Comparison of ENCODE assay signal across 30 mouse cellular contexts in the genomic region with DNA sequence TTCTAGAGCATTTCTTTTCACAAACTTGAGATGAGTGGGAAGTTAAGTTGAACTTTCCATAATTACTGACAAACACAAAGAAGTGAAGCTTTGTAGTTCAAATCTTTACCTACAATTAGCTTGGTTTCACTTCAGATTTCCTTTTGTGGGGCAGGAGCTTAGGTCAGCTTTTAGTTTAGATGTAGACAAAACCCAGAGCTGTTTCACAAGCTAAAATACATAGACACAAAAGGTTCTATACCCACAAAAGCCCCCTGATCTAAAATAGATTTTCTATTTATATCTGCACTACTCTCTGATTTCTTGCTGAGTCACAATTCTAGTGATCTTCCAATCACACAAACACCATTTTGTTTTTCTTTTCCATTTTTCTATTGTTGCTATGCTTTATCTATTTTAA.
"Had no signal": no experiment of that assay in that cellular context is flagged by ENCODE, and none has a peak within 500 bp of the region (broad histone marks: within the 10 kb centered on the region; RNA-seq: fewer than 3 reads in every experiment).

No protein-coding gene starts in this region.

- H3K4me2 ChIP-seq: limb, embryonic 12.5 days; limb, embryonic 13.5 days; limb, embryonic 15.5 days; liver, embryonic 11.5 days; liver, embryonic 12.5 days; liver, embryonic 13.5 days; liver, embryonic 15.5 days; lung, embryonic 14.5 days; lung, embryonic 15.5 days; midbrain, embryonic 11.5 days; midbrain, embryonic 12.5 days; midbrain, embryonic 13.5 days; midbrain, embryonic 15.5 days; neural tube, embryonic 12.5 days had no signal

- H3K4me1 ChIP-seq: limb, embryonic 10.5 days; limb, embryonic 12.5 days; limb, embryonic 13.5 days; limb, embryonic 15.5 days; liver, embryonic 12.5 days; liver, embryonic 13.5 days; liver, embryonic 15.5 days; lung, embryonic 15.5 days; megakaryocyte, embryonic 14.5 days; midbrain, embryonic 10.5 days; midbrain, embryonic 12.5 days; midbrain, embryonic 13.5 days; midbrain, embryonic 15.5 days; neural tube, embryonic 12.5 days had no signal

- H3K9me3 ChIP-seq: limb, embryonic 10.5 days; limb, embryonic 12.5 days; limb, embryonic 13.5 days; limb, embryonic 15.5 days; liver, embryonic 12.5 days; liver, embryonic 13.5 days; liver, embryonic 15.5 days; lung, embryonic 15.5 days; megakaryocyte, embryonic 14.5 days; midbrain, embryonic 10.5 days; midbrain, embryonic 12.5 days; midbrain, embryonic 13.5 days; midbrain, embryonic 15.5 days; neural tube, embryonic 12.5 days had no signal

- H3K36me3 ChIP-seq: limb, embryonic 10.5 days; limb, embryonic 12.5 days; limb, embryonic 13.5 days; limb, embryonic 15.5 days; liver, embryonic 12.5 days; liver, embryonic 13.5 days; liver, embryonic 15.5 days; lung, embryonic 15.5 days; midbrain, embryonic 10.5 days; midbrain, embryonic 12.5 days; midbrain, embryonic 13.5 days; midbrain, embryonic 15.5 days; neural tube, embryonic 12.5 days had no signal

- H3K27me3 ChIP-seq: limb, embryonic 12.5 days; limb, embryonic 13.5 days; limb, embryonic 15.5 days; liver, embryonic 12.5 days; liver, embryonic 13.5 days; liver, embryonic 15.5 days; lung, embryonic 15.5 days; megakaryocyte, embryonic 14.5 days; midbrain, embryonic 12.5 days; midbrain, embryonic 13.5 days; midbrain, embryonic 15.5 days; neural tube, embryonic 12.5 days had no signal

- H3K9ac ChIP-seq: limb, embryonic 12.5 days; limb, embryonic 13.5 days; limb, embryonic 15.5 days; liver, embryonic 12.5 days; liver, embryonic 13.5 days; liver, embryonic 14.5 days; liver, embryonic 15.5 days; liver, postnatal 0 days; lung, embryonic 14.5 days; lung, embryonic 15.5 days; midbrain, embryonic 12.5 days; midbrain, embryonic 13.5 days; midbrain, embryonic 15.5 days; neural tube, embryonic 12.5 days had no signal

- H3K27ac ChIP-seq: limb, embryonic 10.5 days; limb, embryonic 12.5 days; limb, embryonic 13.5 days; limb, embryonic 15.5 days; liver, embryonic 12.5 days; liver, embryonic 13.5 days; liver, embryonic 14.5 days; liver, embryonic 15.5 days; lung, embryonic 15.5 days; macrophage; midbrain, embryonic 10.5 days; midbrain, embryonic 12.5 days; midbrain, embryonic 13.5 days; midbrain, embryonic 15.5 days; neural tube, embryonic 12.5 days had no signal

- H3K4me3 ChIP-seq: limb, embryonic 10.5 days; limb, embryonic 12.5 days; limb, embryonic 13.5 days; limb, embryonic 15.5 days; liver, embryonic 12.5 days; liver, embryonic 13.5 days; liver, embryonic 15.5 days; lung, embryonic 15.5 days; megakaryocyte, embryonic 14.5 days; midbrain, embryonic 10.5 days; midbrain, embryonic 12.5 days; midbrain, embryonic 13.5 days; midbrain, embryonic 15.5 days; myocyte; neural tube, embryonic 12.5 days had no signal

- DNase-seq: left cerebral cortex, postnatal 4 days; liver; liver, embryonic 13.5 days; liver, postnatal 0 days; lung, adult 18-20 months; lung, adult 2 months; lung, embryonic 14.5 days; lung, postnatal 10 days; lung, postnatal 14 days; lung, postnatal 36 days; lung, postnatal 4 days; midbrain, embryonic 14.5 days had no signal
